Mouse (Mus musculus): ENCODE results near the gene Galk2. TPM values are rescaled to one million over a fixed set of nuclear protein-coding genes. Genes with fewer than 3 reads are reported as not detected.

Gene Galk2
- total and polyA plus RNA-seq, 3 experiments, result 8.9 to 10.1 (median 10.1) TPM

DNA sequence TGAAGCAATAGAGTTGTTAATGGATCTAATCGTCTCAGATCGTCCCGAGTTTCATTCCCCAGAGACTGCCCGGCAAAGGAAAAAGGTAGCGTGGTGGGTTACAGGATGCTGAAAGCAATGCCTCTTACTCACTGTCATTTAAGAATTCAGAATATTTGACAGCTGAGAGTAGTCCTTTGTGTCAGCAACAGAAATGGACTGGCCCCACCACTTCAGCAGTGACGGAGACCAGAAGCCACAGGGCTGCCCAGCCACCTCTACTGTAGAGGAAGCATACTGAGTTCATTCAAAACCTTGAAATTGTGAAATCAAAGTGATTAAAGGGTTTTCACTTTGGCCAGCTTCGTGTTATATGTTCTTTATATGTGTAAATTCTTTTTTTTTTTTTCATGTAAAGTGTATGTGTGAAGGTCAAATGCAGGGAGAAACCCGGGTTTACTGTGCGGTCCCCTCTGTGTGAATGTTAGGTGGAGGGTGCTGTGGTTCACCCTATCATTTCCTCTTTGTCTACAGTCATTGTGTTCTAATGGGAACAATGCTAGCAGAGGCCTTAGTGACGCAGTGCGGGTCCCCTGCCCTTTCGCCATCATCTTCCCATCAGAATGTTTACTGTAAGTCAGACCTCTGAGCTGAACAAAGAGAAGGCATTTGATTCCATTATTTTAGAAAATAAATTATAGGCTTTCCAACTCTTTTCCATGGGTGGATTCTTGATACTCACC lies 156.2 kb downstream of the Galk2 start:
- intact Hi-C loops (cut with DNase I), result no loop called here
- no peak for DNase-seq
- Histone ChIP-seq H3K79me2 (replicated peaks; ENCODE audit: control insufficient read depth, insufficient read depth, low read length) (no peaks in the 10 kb centered on the region), H3K4me3 (no peak overlapping the region), H3K9ac (ENCODE audit: low read depth, low read length) (no peak overlapping the region), H3K36me3 (ENCODE audit: control insufficient read depth, insufficient read depth, low read length) (no peaks in the 10 kb centered on the region), H3K27me3 (ENCODE audit: control insufficient read depth, insufficient read depth, low read length) (no peaks in the 10 kb centered on the region), H3K4me1 (ENCODE audit: control insufficient read depth, insufficient read depth, low read length) (no peaks in the 10 kb centered on the region), H3K27ac (no peak overlapping the region)
- 56% methylated on average over 12 of the region's 12 CpGs for WGBS
- TF ChIP-seq EP300 (IDR thresholded peaks at IDR 0.05; ENCODE audit: insufficient read depth, low read depth, low read length) (no peak), CTCF (IDR thresholded peaks at IDR 0.05) (no peak)

DNA sequence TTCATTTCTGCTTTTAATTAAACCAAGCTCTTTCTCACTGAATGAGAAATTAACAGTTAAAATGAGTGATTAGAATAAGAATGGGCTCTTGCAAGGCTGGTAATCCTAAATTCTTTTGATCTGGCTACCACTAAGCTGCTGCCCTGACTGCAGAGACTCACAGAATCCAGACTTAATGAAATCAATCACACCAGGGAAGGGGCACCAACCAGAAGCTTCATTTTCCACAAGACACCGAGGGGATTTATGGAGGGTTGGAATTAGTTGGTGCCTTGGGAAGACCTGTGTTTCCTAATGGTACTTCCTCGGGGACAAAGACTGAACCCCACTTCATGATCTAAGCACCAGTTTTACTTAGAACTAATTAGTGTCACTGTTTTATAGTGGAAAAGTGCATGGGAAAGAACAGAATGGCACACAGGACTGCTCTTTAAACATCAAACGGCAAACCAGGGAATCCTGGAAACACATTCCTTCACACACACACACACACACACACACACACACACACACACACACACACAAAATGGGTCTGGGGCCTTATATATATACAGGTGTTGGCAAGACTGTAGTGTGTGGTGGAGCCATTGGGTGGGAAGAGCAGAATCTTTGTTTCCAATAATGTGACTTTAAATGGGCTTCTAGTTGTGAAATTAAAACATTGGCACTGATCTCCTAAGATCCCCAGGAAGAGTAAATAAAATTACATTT lies 157.0 kb downstream of the Galk2 start:
- no peak for DNase-seq
- H3K79me2 ChIP-seq (replicated peaks; ENCODE audit: control insufficient read depth, insufficient read depth, low read length), result no peaks in the 10 kb centered on the region
- WGBS, result 69% methylated on average over 3 of the region's 3 CpGs
- no peak for TF ChIP-seq EP300 (IDR thresholded peaks at IDR 0.05; ENCODE audit: insufficient read depth, low read depth, low read length)
- no peaks in the 10 kb centered on the region for H3K4me1 ChIP-seq (ENCODE audit: control insufficient read depth, insufficient read depth, low read length)
- no peak overlapping the region for H3K27ac ChIP-seq
- H3K4me3 ChIP-seq, result no peak overlapping the region
- no peaks in the 10 kb centered on the region for H3K27me3 ChIP-seq (ENCODE audit: control insufficient read depth, insufficient read depth, low read length)
- H3K9ac ChIP-seq (ENCODE audit: low read depth, low read length), result no peak overlapping the region
- intact Hi-C loops (cut with DNase I), result no loop called here
- no peaks in the 10 kb centered on the region for H3K36me3 ChIP-seq (ENCODE audit: control insufficient read depth, insufficient read depth, low read length)

GRCm38 (mm10) chr2:126031186-126031900 lies 172.4 kb downstream of the Galk2 start:
- H3K27ac ChIP-seq, result no peak overlapping the region
- intact Hi-C loops (cut with DNase I), result loop anchor here (5.0 kb wide), 1 partner anchor 139 kb away; no protein-coding TSS in a partner anchor
- 57% methylated on average over 8 of the region's 8 CpGs for WGBS
- H3K79me2 ChIP-seq (replicated peaks; ENCODE audit: control insufficient read depth, insufficient read depth, low read length), result no peaks in the 10 kb centered on the region
- H3K36me3 ChIP-seq (ENCODE audit: control insufficient read depth, insufficient read depth, low read length), result no peaks in the 10 kb centered on the region
- no peak overlapping the region for H3K9ac ChIP-seq (ENCODE audit: low read depth, low read length)
- TF ChIP-seq EP300 (IDR thresholded peaks at IDR 0.05; ENCODE audit: insufficient read depth, low read depth, low read length) (no peak), CTCF (IDR thresholded peaks at IDR 0.05) (no peak)
- DNase-seq, result no peak
- no peaks in the 10 kb centered on the region for H3K27me3 ChIP-seq (ENCODE audit: control insufficient read depth, insufficient read depth, low read length)
- H3K4me3 ChIP-seq, result no peak overlapping the region
- H3K4me1 ChIP-seq (ENCODE audit: control insufficient read depth, insufficient read depth, low read length), result no peaks in the 10 kb centered on the region

- no peaks in the 10 kb centered on the region for H3K27me3 ChIP-seq (ENCODE audit: control insufficient read depth, insufficient read depth, low read length)
- H3K79me2 ChIP-seq (replicated peaks; ENCODE audit: control insufficient read depth, insufficient read depth, low read length), result no peaks in the 10 kb centered on the region
- intact Hi-C loops (cut with DNase I), result loop anchor here (5.0 kb wide), 1 partner anchor 141 kb away; no protein-coding TSS in a partner anchor
- H3K27ac ChIP-seq, result no peak overlapping the region
- 71% methylated on average over 8 of the region's 8 CpGs for WGBS
- H3K4me1 ChIP-seq (ENCODE audit: control insufficient read depth, insufficient read depth, low read length), result no peaks in the 10 kb centered on the region
- H3K4me3 ChIP-seq, result no peak overlapping the region
- H3K36me3 ChIP-seq (ENCODE audit: control insufficient read depth, insufficient read depth, low read length), result no peaks in the 10 kb centered on the region
- H3K9ac ChIP-seq (ENCODE audit: low read depth, low read length), result no peak overlapping the region
- DNase-seq, result no peak
- TF ChIP-seq POLR2A (IDR thresholded peaks at IDR 0.05; ENCODE audit: insufficient read depth, low read depth, low read length), result no peak
- TF ChIP-seq CTCF (IDR thresholded peaks at IDR 0.05), result peak; percentile 60
- TF ChIP-seq EP300 (IDR thresholded peaks at IDR 0.05; ENCODE audit: insufficient read depth, low read depth, low read length), result no peak
Measured at GRCm38 (mm10) chr2:126033114-126033972, 174.4 kb downstream of the Galk2 start.

Other genes starting within 250 kb of the Galk2 start
- gene Cep152, start 234.0 kb upstream of the Galk2 start, total RNA-seq (2021), result 1 to 10 TPM; 1.4 TPM
- 0.51 and 1.2 TPM in 2 replicates for gene Cep152, start 234.0 kb upstream of the Galk2 start, polyA plus RNA-seq (2012; rRNA removed)
- gene Eid1, start 186.0 kb upstream of the Galk2 start, total RNA-seq (2021), result 10 to 100 TPM; 44.3 to 45.7 TPM
- 12.6 and 16.0 TPM in 2 replicates for gene Eid1, start 186.0 kb upstream of the Galk2 start, polyA plus RNA-seq (2012; rRNA removed)
- gene Shc4, start 135.0 kb upstream of the Galk2 start, total RNA-seq (2021), result under 1 TPM; 0.44 to 0.77 TPM
- 0.31 and 0.38 TPM in 2 replicates for gene Shc4, start 135.0 kb upstream of the Galk2 start, polyA plus RNA-seq (2012; rRNA removed)
- 10 to 100 TPM; 23.1 to 28.9 TPM for gene Secisbp2l, start 76.2 kb upstream of the Galk2 start, total RNA-seq (2021)
- 6.9 and 10.6 TPM in 2 replicates for gene Secisbp2l, start 76.2 kb upstream of the Galk2 start, polyA plus RNA-seq (2012; rRNA removed)
- 10 to 100 TPM; 83.9 to 85.4 TPM for gene Cops2, start within 50 bp of the Galk2 start, total RNA-seq (2021)
- gene Cops2, start within 50 bp of the Galk2 start, polyA plus RNA-seq (2012; rRNA removed), result 10.3 and 29.0 TPM in 2 replicates
- gene Fgf7, start 175.5 kb downstream of the Galk2 start, total RNA-seq (2021), result 1 to 10 TPM; 1.8 to 2.3 TPM
- 0.55 and 2.6 TPM in 2 replicates for gene Fgf7, start 175.5 kb downstream of the Galk2 start, polyA plus RNA-seq (2012; rRNA removed)

Measured in heart, adult 2 months (tissue).